Mouse (Mus musculus) olfactory bulb, adult 2 months (tissue): ENCODE measurements around the gene Fam174b.

Experiments
- CTCF ChIP-seq: fragments of 200-500 bp; IDR thresholded peaks from 2 replicates; pipeline ENCODE4 v1.5.1; 2012; ENCODE audit warnings: low read depth, mild to moderate bottlenecking, low read length, moderate library complexity; ENCODE audit not compliant: insufficient read depth
- POLR2A ChIP-seq: fragments of 200-500 bp; IDR thresholded peaks from 2 replicates; pipeline ENCODE4 v1.6.1; 2012; ENCODE audit warnings: mild to moderate bottlenecking, low read depth, low read length, moderate library complexity; ENCODE audit not compliant: insufficient read depth

- TF ChIP-seq POLR2A (no peak), CTCF (no peak)
Observed at GRCm38 (mm10) chr7:73784736-73785428, 44.8 kb downstream of the Fam174b start.
